Mouse (Mus musculus) megakaryocyte, adult 5-6 weeks (primary cell): Measurements from ENCODE around the gene Chsy1. TPM values are rescaled to one million over a fixed set of nuclear protein-coding genes. Genes with fewer than 3 reads are reported as not detected.

Experiments used
- ATAC-seq: 2 replicates; pipeline ENCODE4 v1.8.0; 2016; ENCODE audit warnings: mild to moderate bottlenecking, inconsistent platforms; ENCODE audit not compliant: poor library complexity, severe bottlenecking
- total RNA-seq, 2 experiments: library from RNA; stranded (forward) in 1 of 2; stranded (reverse) in 1 of 2; fragments of 153-499, 151-499 nt in 1 of 2; fragments of 221-1000, 200-1000 nt in 1 of 2; gene quantifications; 2 replicates each; pipeline versions ENCODE4 v1.2.3 to v1.2.4; 2015 to 2017

Chsy1 gene
- total RNA-seq, 2 experiments from 2014 or later: 18.2 to 37.1 TPM

- ATAC-seq: no peak
Measured at GRCm38 (mm10) chr7:66107930-66108329, 1.4 kb upstream of the Chsy1 start.

- 0 out of 2 replicates have a peak, but pooled peaks have one; percentile 3 for ATAC-seq
Measured at GRCm38 (mm10) chr7:66109855-66110635, 730 bp downstream of the Chsy1 start.

GRCm38 (mm10) chr7:66110636-66111112 is 1.4 kb downstream of the Chsy1 start:
- peak; percentile 28; the same call in 1 of the 2 replicates for ATAC-seq

GRCm38 (mm10) chr7:66111211-66111610 is 1.9 kb downstream of the Chsy1 start:
- ATAC-seq: no peak

- ATAC-seq: no peak
Measured at GRCm38 (mm10) chr7:66113561-66113960, 4.2 kb downstream of the Chsy1 start.

GRCm38 (mm10) chr7:66115821-66116343 is 6.6 kb downstream of the Chsy1 start:
- peak; percentile 36 for ATAC-seq

- ATAC-seq: no peak
Measured at GRCm38 (mm10) chr7:66116906-66117482, 7.7 kb downstream of the Chsy1 start.

GRCm38 (mm10) chr7:66118046-66118445 is 8.7 kb downstream of the Chsy1 start:
- ATAC-seq: 0 out of 2 replicates have a peak, but pooled peaks have one; percentile 2

GRCm38 (mm10) chr7:66118796-66119195 is 9.5 kb downstream of the Chsy1 start:
- peak; percentile 60 for ATAC-seq

GRCm38 (mm10) chr7:66120139-66120538 is 10.8 kb downstream of the Chsy1 start:
- no peak for ATAC-seq

GRCm38 (mm10) chr7:66120702-66121396 is 11.5 kb downstream of the Chsy1 start:
- peak; percentile 44; the same call in 1 of the 2 replicates for ATAC-seq

GRCm38 (mm10) chr7:66124551-66124968 is 15.2 kb downstream of the Chsy1 start:
- ATAC-seq: peak; percentile 73

GRCm38 (mm10) chr7:66125368-66125767 is 16.1 kb downstream of the Chsy1 start:
- peak; percentile 83 for ATAC-seq

- ATAC-seq: no peak
Measured at GRCm38 (mm10) chr7:66127951-66128645, 18.8 kb downstream of the Chsy1 start.

- no peak for ATAC-seq
Measured at GRCm38 (mm10) chr7:66128857-66129256, 19.5 kb downstream of the Chsy1 start.

GRCm38 (mm10) chr7:66130296-66130695 is 21.0 kb downstream of the Chsy1 start:
- ATAC-seq: no peak

- ATAC-seq: no peak
Measured at GRCm38 (mm10) chr7:66131776-66132421, 22.6 kb downstream of the Chsy1 start.

GRCm38 (mm10) chr7:66134154-66134553 is 24.8 kb downstream of the Chsy1 start:
- peak; percentile 61 for ATAC-seq

- ATAC-seq: peak; percentile 76
Measured at GRCm38 (mm10) chr7:66135644-66136043, 26.3 kb downstream of the Chsy1 start.

GRCm38 (mm10) chr7:66136187-66136586 is 26.9 kb downstream of the Chsy1 start:
- ATAC-seq: no peak
